Mouse (Mus musculus) stomach, postnatal 0 days (tissue): ENCODE measurements at regions not wholly inside any gene's neighbourhood (a gene's known extent, or its start where the extent isn't known, plus 50 kb on each side); places are given as distances from the start of the nearest gene placed in this dataset.

ENCODE experiments used
- CTCF ChIP-seq: IDR thresholded peaks from 2 replicates; pipeline ENCODE4 v1.5.1; 2016; ENCODE audit warnings: antibody characterized with exemption, low read depth, mild to moderate bottlenecking, moderate library complexity
- EP300 ChIP-seq: optimal IDR thresholded peaks from 2 replicates; pipeline ENCODE3; 2016; ENCODE audit warnings: antibody characterized with exemption

GRCm38 (mm10) chr3:62170647-62171046, 167.5 kb upstream of the Arhgef26 start:
- TF ChIP-seq CTCF, result peak; percentile 59
- TF ChIP-seq EP300, result no peak
